Mouse (Mus musculus) cortical plate, adult 2 months (tissue): ENCODE measurements around the gene Zbtb22. TPM values are rescaled to one million over a fixed set of nuclear protein-coding genes. Genes with fewer than 3 reads are reported as not detected.

ENCODE experiments used
- H3K27ac ChIP-seq: fragments of 200-500 bp; 2 replicates; pipeline ENCODE4 v1.5.1; 2012; ENCODE audit warnings: low read length, control low read depth, inconsistent platforms; ENCODE audit not compliant: insufficient read depth
- H3K4me1 ChIP-seq: fragments of 200-500 bp; 2 replicates; pipeline ENCODE4 v1.6.1; 2011; ENCODE audit warnings: low read length; ENCODE audit not compliant: control insufficient read depth, insufficient read depth
- H3K4me3 ChIP-seq: fragments of 200-500 bp; 2 replicates; pipeline ENCODE4 v1.5.1; 2011; ENCODE audit warnings: mild to moderate bottlenecking, low read length, control low read depth; ENCODE audit not compliant: insufficient read depth
- CTCF ChIP-seq: fragments of 200-500 bp; IDR thresholded peaks from 2 replicates; pipeline ENCODE4 v1.5.1; 2011; ENCODE audit warnings: mild to moderate bottlenecking, control low read depth, low read length; ENCODE audit not compliant: insufficient read depth; ENCODE audit errors: extremely low read depth
- POLR2A ChIP-seq: fragments of 200-500 bp; IDR thresholded peaks from 2 replicates; pipeline ENCODE4 v1.6.1; 2011; ENCODE audit warnings: mild to moderate bottlenecking, low read length, control low read depth; ENCODE audit not compliant: insufficient read depth; ENCODE audit errors: extremely low read depth
- polyA plus RNA-seq: library from polyadenylated mRNA; depleted of rRNA; stranded (reverse); fragments of >200 nt; gene quantifications from 2 replicates; pipeline ENCODE4 v1.2.3, GENCODE M21; 2012; rRNA removed

Zbtb22 gene
- polyA plus RNA-seq, 1 experiment, result 33.5 TPM

GRCm38 (mm10) chr17:33965082-33965845 is 49.6 kb downstream of the Zbtb22 start:
- TF ChIP-seq CTCF, result no peak
- no peak for TF ChIP-seq POLR2A
- Histone ChIP-seq H3K27ac (no peak overlapping the region), H3K4me3 (no peak overlapping the region)

DNA sequence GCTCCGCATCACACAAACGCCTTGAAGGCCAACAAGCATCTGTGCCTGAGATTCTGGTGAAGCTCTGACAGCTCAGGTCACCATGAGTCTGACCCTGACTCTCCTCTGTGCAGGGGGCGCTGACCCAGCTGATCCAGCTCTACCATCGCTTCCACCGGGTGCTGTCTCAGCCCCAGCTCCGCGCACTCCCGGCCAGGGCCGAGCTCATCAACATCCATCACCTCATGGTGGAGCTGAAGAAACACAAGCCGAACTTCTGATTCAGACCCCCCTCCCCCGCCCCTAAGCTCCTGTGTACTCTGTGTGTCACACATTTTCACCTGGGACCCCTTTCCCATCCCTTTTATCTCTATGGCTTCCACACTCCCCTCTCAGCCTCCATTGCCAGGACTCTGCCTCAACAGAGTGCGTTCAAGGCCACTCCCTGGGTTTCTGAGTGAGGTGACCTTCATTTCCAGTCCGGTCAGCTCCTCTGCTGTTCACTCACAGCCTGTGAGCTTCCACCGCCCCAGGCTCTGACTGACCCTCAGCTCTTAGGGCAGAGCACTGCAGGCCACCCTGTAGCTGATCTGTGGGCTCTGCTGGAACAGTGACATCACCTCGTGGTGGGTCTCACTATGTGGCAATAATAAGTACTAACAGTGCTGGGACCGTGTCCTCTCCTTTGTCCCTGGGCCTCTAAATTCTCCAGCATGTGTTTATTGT is 50.3 kb downstream of the Zbtb22 start:
- H3K4me3 ChIP-seq, result no peak overlapping the region
- H3K27ac ChIP-seq, result no peak overlapping the region
- H3K4me1 ChIP-seq, result no peaks in the 10 kb centered on the region
- TF ChIP-seq CTCF (no peak), POLR2A (no peak)

More at GRCm38 (mm10) chr17:33965082-33965845, 49.6 kb downstream of the Zbtb22 start:
- H3K4me1 ChIP-seq, result no peaks in the 10 kb centered on the region

DNA sequence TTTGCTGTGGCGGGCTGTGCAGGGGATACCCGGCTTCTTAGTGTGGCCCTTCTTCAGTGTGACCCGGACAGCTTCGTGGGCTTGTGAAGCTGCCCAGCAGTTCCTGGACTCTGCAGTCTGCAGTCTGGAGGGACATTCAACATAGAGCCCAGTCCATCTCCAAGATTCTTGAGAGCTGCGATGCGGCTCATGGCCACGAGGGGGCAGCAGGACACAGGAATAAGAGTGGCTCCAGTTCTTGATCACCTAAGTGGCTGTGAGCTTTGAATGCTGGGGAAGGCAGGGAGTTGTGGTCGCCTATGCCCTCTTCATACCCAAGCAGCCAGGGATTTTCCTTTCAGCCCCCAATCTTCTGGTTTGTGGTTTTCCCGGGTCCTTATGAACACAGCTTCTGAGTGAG is 52.8 kb downstream of the Zbtb22 start:
- TF ChIP-seq CTCF (peak; percentile 89), POLR2A (no peak)
- no peak overlapping the region for H3K4me3 ChIP-seq
- no peaks in the 10 kb centered on the region for H3K4me1 ChIP-seq
- H3K27ac ChIP-seq, result no peak overlapping the region

Other genes with a start within 250 kb of the Zbtb22 start
- gene Hnrnpm, start 229.0 kb upstream of the Zbtb22 start, polyA plus RNA-seq, result 146 and 158 TPM in 2 replicates
- 127 and 137 TPM in 2 replicates for gene March2, start 197.2 kb upstream of the Zbtb22 start, polyA plus RNA-seq
- gene Rab11b, start 155.4 kb upstream of the Zbtb22 start, polyA plus RNA-seq, result 470 and 487 TPM in 2 replicates
- gene Angptl4, start 134.1 kb upstream of the Zbtb22 start, polyA plus RNA-seq, result 2.4 and 2.9 TPM in 2 replicates
- gene Kank3, start 105.4 kb upstream of the Zbtb22 start, polyA plus RNA-seq, result 59.0 and 69.7 TPM in 2 replicates
- gene Rps28, start 91.3 kb upstream of the Zbtb22 start, polyA plus RNA-seq, result 587 and 641 TPM in 2 replicates
- 304 and 328 TPM in 2 replicates for gene Ndufa7, start 91.3 kb upstream of the Zbtb22 start, polyA plus RNA-seq
- 30.0 and 33.0 TPM in 2 replicates for gene Cd320, start 72.8 kb upstream of the Zbtb22 start, polyA plus RNA-seq
- not detected in 2 replicates for gene Gm7029, start 42.1 kb upstream of the Zbtb22 start, polyA plus RNA-seq
- 2.0 and 2.3 TPM in 2 replicates for gene Kifc1, start 25.2 kb upstream of the Zbtb22 start, polyA plus RNA-seq
- 1.7 TPM in 2 replicates for gene Platr17, start 10.8 kb upstream of the Zbtb22 start, polyA plus RNA-seq
- gene Daxx, start 6.5 kb upstream of the Zbtb22 start, polyA plus RNA-seq, result 27.2 and 27.4 TPM in 2 replicates
- gene Tapbp, start within 50 bp of the Zbtb22 start, polyA plus RNA-seq, result 22.1 and 22.3 TPM in 2 replicates
- gene Rgl2, start 13.6 kb downstream of the Zbtb22 start, polyA plus RNA-seq, result 164 and 177 TPM in 2 replicates
- gene Pfdn6, start 24.4 kb downstream of the Zbtb22 start, polyA plus RNA-seq, result 113 and 116 TPM in 2 replicates
- 13.5 TPM in 2 replicates for gene Wdr46, start 24.8 kb downstream of the Zbtb22 start, polyA plus RNA-seq
- gene B3galt4, start 35.6 kb downstream of the Zbtb22 start, polyA plus RNA-seq, result 7.0 and 7.8 TPM in 2 replicates
- 79.3 and 82.2 TPM in 2 replicates for gene Vps52, start 39.9 kb downstream of the Zbtb22 start, polyA plus RNA-seq
- gene Rps18, start 40.1 kb downstream of the Zbtb22 start, polyA plus RNA-seq, result 410 and 435 TPM in 2 replicates
- 72.2 and 79.0 TPM in 2 replicates for gene H2-K1, start 84.4 kb downstream of the Zbtb22 start, polyA plus RNA-seq
- 73.1 and 73.2 TPM in 2 replicates for gene Ring1, start 108.8 kb downstream of the Zbtb22 start, polyA plus RNA-seq
- gene H2-Ke6, start 112.2 kb downstream of the Zbtb22 start, polyA plus RNA-seq, result 59.6 and 61.7 TPM in 2 replicates
- gene Slc39a7, start 115.8 kb downstream of the Zbtb22 start, polyA plus RNA-seq, result 92.7 and 103 TPM in 2 replicates
- gene Rxrb, start 115.9 kb downstream of the Zbtb22 start, polyA plus RNA-seq, result 78.5 and 81.5 TPM in 2 replicates
- 9.3 and 12.1 TPM in 2 replicates for gene Col11a2, start 123.5 kb downstream of the Zbtb22 start, polyA plus RNA-seq
- gene H2-Oa, start 176.4 kb downstream of the Zbtb22 start, polyA plus RNA-seq, result 1.4 and 1.7 TPM in 2 replicates
- 27.3 and 29.4 TPM in 2 replicates for gene H2-DMa, start 203.6 kb downstream of the Zbtb22 start, polyA plus RNA-seq
- 181 and 184 TPM in 2 replicates for gene Brd2, start 206.7 kb downstream of the Zbtb22 start, polyA plus RNA-seq
- gene H2-DMb2, start 227.4 kb downstream of the Zbtb22 start, polyA plus RNA-seq, result 0.79 and 0.84 TPM in 2 replicates
- 3.6 and 4.5 TPM in 2 replicates for gene H2-DMb1, start 237.2 kb downstream of the Zbtb22 start, polyA plus RNA-seq